Mouse (Mus musculus) layer of hippocampus, postnatal 25 days (tissue): ENCODE measurements around the gene Nrp2. TPM values are rescaled to one million over a fixed set of nuclear protein-coding genes. Genes with fewer than 3 reads are reported as not detected.

Source experiments
- DNase-seq, 2 experiments: peaks; one replicate each; pipeline ENCODE4 v3.0.0; 2022; ENCODE audit warnings: mixed read lengths in 2 of 2, low spot score in 1 of 2; ENCODE audit errors: extremely low spot score in 1 of 2
- total RNA-seq, 2 experiments: library from RNA; stranded (reverse); gene quantifications; 2 replicates each; pipeline ENCODE4 v1.2.3; 2021

Gene Nrp2
- total RNA-seq, 2 experiments from 2014 or later = 53.0 to 65.4 TPM

DNA sequence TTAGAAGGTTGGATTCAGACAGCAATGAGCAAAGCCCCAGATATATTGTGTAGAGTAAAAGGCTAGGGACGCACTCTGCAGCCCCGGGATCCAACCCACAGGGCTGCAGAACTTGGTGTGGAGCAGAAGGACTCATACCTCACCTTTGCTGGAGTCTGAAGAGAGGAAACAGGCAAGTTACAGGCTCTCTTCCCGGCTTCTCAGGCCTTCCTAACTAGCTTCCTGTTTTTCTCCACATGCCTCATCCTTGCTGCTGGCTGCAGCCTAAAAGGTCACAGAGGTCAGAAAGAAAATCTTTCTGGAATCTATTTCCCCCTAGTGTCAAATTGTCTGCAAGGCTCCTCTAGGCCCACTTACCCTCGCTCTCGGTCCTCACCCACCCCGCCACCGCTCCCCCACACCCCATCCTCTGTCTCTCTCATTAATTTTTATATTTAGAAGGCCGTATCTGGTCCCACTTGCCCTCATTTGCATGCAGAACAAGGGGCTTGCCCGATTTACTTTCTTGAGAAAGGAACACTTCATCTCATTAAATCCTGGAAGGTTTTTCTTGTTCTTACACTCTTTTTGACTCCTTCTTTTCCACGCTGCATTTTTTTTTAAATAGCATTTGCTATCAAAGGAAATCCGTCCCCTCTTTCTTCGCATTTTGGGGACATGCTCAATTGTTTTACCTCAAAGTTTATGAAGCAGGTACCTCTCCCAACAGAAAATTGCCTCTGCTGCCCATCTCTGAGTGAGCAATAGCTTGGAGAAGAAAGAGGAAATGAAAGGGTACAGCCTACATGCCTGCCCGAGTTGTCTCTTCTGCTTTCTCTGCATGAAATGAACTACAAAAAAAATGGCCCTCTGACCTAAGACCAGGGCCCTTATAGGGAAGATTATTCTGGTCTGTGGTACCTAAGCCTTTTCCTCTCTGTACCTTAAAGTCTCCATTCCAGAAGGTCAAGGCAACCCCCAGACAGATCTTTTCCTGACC, 17.9 kb downstream of the Nrp2 start:
- DNase-seq = no peak

DNA sequence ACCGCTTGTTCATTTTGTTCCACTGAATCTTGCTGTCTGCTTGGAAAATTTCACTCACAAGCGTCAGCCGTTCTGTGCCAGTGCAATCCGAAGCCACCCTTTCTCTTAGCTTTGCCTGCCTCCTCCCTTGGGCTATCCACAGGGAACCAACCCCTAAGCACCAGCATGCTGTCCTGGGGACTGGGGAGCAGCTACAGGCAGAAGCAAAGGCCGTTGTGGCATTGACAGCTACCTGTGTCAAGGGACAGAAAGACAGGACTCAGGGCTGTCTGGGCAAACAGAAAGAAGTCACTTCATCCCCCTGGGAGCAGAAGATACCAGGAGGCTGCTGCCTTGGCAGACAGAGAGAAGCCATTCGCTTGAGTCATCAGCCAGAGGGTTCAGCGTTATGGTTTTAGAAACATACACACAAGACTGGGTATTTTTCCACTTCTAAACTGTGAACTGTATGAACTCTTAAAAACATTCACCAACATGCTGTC, 18.7 kb downstream of the Nrp2 start:
- no peak for DNase-seq

DNA sequence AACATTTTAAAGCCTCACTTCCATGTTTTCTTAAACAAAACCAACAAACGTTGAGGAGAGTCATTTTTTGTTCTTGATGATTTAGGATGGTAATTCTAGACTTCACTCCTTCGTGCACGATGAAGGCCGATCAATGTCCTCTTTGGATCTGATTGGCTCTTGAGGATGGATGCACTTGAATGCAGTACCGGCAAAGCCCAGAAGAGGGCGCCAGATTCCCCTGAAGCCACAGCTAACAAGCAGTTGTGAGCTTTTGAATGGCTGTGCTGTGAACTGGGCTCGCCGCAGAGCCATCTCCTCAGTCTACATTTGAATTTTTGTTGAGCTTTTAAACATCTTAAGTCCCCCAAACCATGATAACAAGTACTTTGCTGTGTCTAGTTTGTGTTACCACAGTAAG, 19.4 kb downstream of the Nrp2 start:
- DNase-seq = no peak

DNA sequence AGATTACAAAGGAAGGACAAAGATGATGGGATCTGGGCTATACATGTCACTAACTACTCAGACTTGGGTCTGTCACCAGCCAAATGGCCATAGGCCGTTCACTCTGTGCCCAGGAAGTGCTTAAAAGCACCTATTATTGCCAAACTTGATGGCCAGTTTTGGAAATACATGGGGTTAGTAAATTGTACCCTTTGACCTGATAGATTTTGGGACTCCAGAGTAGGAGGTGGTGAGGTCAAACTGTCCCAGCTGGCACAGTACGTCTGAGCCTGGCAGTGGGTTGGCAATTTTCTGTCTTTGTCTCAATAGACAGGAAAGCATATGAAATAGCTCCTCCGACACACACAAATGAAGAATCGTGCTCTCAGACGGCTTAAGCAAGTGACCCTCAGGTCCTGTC, 20.8 kb downstream of the Nrp2 start:
- no peak for DNase-seq

DNA sequence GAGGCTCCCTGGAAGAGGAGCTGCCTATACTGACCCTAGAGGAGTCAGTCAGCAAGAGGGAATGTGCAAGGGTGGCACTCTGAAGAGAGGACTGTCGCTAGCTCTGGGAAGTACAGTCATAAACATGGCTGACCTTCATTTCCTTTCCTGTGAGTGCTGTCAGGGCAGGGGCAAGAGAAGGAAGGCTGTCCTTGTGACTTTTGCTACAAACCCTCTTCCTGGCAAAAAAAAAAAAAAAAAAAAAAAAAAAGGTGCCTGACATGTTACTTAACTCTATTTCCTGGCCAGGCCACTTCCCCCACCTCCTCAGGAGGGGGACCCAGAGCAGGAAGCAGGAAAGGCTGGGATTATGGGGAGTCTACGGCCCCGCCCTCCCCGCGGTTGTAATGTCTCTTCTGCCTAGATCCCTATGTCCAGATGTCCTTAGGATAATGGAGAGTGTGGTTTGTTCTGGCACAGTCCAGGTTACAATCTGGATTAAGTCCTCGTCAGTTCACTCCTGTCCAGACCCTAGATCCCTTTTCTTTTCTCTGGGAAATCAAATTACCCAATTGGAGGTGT, 21.5 kb downstream of the Nrp2 start:
- DNase-seq = no peak

DNA sequence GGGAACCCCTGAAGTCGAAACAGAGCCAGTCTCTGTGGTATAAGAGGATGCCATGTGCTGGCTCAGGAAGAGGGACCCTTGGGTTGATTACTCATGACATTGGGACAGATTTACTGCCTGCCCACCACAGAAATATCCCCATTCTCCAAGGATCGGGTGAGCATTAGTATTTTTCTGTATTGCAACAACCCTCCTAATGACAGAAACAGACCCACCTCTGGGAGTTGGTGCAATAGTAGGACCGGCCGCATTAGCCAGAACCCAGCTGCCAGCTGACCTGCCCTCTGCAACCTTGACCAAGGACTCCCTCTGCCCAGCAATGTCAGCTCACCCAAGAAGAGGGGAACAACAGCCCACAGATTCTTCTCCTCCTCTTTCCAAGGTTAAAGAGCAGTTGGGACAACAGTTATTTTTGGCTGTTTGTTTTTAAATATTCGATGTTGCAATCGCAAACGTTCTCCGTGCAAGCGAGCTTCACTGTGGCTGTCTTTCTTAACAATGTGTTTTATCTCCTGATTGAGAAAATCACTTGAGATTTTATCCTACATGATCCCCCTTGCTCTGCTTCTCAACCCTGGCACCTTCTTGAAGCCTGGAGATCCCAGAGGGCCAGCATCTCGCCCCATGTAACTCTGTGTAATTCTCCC, 22.1 kb downstream of the Nrp2 start:
- DNase-seq = no peak

DNA sequence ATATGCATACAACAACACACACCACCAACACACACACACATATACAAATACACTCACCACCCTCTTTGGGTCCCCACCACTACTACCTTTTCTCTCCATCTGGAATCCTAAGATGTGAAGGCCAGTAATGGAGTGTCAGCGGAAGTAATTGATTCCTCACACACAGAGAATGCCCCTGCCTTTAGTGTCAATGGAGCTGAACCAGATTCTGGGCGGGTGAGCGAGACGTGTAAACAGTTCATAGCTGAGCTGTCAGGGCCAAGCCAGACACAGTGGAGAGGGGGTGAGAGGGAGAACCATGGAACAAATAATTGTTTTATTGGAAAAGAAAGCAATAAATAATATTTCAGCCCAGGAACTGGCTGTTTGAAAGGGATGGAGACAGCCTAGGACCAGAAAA, 24.1 kb downstream of the Nrp2 start:
- no peak for DNase-seq

DNA sequence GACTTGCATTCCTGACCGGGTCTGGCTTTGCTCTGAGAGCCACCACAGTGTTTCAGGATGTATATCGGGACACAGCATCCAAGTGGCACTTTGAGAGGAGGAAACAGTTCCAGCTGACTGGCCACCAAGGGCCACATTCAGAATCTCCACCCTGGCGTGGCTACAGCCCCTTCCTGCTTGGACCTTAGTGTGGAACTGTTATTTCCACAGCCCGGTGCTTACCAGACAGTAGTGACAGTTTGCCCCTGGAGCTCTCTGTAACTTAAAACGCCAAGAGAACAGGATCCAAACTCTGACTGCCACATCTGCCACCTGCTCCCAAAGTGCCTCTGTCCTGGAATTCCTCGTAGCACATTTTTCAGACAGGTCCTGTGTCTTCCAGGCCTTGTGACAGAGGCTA, 25.3 kb downstream of the Nrp2 start:
- no peak for DNase-seq

DNA sequence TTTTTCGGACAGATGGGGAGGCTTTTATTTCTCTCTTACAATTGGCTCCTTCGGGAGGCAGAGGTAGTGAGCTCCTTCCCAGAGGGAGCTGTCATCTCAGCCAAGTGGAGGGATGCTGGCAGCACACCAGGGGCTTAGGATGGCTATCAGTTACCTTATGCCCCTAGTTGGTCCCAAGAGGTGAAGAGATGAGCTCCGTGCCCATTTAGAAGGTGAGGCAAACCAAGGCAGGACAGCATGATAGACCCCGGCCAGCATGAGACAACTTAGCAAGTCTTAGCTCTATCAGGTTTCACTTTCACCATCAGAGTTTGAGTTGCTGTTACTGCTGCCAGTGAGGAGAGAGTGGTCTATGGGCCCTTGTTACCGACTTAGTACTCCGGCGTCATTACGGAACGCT, 25.8 kb downstream of the Nrp2 start:
- DNase-seq = no peak

DNA sequence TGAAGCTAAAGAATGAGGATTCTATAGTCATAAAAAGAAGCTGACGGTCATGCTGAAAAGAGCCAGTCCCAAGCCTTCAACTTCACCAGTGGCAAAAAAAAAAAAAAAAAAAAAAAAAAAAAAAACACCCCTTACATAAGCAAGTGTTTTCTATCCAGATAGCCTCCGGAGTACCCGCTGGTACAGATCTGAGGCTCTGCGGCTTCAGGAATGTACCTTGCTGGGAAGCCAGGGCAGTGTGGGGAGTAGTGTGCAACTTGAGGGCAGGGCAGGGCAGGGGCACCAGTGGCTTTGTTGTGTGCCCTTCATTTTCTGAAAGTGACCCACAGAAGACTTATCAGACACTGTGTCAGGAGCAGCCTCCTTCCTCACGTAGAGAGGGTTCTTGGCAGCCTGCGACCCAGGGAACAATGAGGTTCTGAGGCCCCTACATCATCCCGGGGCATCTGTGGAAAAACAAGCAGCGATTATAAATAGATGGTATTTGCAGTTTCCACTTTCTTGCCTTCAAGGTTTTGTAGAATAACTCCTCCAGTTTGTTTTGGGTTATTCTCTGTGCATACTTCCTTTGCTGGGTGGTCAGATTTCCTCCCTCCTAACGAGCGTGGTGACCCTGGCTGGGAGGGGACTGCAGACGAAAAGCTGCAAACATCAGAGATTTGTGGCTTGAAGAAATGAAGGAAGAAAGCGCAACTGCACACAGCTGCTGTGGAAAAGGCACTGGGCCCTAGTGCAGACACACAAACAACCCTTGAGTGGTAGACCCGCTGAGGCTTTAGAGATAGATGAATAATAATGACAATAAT, 26.5 kb downstream of the Nrp2 start:
- no peak for DNase-seq

DNA sequence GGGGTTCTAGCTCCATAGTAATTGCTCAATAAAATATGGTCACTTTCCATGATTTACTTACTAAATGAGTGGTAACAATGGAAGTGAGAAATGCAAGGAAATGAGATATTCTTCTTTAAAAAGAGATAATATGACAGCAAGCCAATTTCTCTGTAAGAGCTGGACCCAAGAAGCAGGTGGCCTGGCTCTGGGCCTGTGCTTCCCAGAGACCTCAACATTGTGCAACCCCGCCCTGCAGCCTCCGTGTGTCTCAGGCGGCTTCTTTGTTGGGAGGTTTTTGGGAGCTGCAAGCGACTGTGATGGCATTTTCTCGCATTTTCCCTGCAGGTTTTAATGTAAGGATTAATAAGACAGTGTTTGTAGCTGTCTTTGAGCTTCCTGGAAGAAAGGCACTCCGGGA, 29.0 kb downstream of the Nrp2 start:
- DNase-seq = no peak

DNA sequence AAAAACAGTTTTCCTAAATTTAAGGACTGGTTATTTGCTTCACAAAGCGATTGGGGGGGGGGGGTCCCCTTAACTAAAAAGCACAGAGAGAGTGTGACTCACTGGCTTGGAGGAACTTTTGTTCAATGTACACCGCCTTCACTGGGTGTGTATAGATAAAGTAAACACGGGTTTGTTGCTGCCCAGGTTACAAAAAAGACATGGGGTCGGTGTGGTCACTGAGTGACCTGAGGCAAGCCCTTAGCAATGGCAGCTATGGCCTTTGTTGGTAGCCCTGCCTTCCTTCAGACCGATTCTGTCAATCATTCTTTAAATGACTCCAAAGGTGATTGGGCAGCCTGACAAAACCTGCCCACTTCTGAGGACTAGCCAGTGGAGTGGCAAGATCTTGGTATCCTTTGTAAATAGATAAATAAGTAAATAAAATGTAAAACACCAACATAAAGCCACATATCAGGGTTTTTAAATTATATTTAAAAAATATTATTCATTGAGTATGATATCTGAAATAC, 31.4 kb downstream of the Nrp2 start:
- DNase-seq = no peak

DNA sequence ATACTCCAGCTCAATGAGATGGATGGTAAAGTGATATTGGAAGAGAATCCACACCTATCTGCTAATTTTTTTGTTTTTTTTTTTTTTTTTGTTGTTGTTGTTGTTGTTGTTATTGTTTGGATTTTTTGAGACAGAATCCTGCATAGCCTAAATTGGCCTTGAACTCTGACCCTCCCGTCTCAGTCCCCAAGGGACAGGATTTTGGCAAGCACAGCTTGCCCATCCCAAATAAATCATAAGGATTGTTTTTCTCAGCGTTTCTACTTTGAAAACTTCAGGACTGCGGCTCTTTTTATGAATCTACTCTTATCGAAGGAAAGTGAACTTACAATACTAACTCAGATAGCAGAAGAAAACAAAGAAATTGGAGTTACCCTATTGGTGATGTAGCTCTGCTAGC, 31.9 kb downstream of the Nrp2 start:
- no peak for DNase-seq

DNA sequence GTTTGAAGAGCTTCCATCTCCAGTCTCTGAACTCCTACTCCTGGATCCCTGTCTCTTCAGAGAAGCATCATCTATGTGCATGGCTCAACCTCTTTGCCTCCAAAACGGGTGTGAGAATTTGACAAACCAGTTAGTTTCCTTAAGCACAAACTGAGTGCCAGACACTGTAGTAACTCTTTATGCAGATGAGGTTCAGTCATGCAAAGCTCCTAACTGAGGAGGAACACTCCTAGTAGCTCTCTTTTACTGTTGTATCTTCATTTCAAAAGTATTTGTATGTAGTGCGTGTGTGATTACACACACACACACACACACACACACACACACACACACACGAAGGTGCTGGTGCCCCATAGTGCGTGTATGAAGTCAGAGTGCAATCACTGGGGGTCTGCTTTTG, 32.8 kb downstream of the Nrp2 start:
- no peak for DNase-seq

DNA sequence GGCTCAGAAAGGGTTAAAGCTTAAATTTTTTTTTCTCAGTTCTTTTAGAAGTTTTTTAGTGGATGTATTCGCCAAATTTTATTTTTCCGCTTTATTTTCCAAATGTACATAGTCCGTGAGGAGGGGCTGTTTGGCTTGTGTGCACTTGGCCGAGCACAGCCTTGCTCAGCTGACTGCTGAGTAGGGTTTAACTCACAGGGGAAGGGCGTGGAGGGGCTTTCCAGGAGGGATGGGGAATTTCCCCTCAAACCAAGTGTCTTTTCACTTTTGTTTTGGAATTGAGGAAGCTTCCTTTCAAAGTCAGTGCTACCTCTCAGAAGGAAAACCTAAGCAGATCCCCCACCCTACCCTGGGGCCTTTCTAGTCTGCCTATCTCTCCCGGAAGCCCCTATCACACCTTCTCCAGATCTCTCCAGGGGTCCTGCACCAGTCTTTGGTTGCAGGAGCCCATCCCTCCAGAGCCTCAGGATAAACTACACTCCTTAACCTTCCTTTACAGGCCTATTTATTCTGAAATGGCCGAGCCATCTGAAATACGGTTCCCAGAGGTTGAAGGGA, 33.4 kb downstream of the Nrp2 start:
- no peak for DNase-seq

DNA sequence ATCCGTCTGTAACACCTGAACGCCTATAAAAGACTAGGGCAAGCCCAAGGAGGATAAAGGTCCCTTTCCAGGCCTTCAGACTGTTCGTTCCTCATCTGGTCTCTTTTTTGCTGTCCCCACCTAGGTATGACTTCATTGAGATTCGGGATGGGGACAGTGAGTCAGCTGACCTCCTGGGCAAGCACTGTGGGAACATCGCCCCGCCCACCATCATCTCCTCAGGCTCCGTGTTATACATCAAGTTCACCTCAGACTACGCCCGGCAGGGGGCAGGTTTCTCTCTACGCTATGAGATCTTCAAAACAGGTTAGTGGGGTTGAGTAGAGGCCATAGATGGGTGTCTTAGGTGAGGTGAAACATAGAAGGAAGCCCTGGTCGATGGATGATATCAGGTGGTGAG, 35.1 kb downstream of the Nrp2 start:
- no peak for DNase-seq

DNA sequence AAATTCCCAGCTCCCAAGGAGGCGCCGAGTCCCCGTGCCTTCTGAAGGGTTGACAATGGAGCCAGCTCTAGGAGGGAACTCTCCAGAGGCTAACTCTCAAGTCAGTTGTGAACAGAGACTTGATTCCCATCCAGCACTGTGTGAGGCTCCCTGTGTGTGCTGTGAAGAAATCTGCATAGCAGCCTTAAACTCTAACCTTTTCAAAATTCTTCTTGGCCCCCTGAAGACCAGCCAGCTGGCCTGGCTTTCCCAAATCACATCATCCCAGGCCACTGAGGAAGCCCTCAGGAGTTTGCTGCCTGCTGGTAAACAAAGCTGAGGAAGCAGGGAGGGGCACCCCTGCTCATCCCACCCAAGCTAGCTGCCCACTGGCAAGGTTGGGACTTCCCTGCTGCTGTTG, 39.0 kb downstream of the Nrp2 start:
- DNase-seq = no peak

DNA sequence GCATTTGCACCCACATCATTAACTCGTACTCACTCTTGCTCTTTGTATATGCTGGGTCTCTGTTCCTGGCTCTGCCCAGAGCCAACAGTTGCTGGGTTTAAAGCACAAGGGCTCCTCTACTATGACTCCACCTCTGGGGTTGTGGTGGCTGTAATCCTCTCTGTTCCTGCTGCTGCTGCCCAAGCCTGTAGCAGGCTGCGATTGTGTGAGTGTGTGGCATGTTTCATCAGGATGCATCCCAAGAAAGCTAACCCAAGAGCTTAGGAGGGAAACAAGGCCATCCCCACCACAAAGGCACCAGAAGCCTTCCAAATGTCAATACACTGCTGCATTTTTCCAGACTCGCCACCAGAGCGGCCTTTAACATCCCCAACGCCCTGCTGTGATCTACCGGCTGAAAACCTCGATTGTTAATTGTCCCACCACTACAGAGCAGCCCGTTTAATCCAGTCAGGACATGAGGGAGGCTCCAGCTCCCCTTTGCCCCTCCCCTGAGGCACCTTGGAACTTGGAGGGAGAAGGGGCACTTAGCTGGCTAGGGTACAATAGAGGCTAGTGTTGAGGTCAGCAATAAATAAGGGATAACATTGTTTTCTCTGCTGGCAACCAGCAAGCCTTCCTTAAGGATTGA, 40.1 kb downstream of the Nrp2 start:
- no peak for DNase-seq

DNA sequence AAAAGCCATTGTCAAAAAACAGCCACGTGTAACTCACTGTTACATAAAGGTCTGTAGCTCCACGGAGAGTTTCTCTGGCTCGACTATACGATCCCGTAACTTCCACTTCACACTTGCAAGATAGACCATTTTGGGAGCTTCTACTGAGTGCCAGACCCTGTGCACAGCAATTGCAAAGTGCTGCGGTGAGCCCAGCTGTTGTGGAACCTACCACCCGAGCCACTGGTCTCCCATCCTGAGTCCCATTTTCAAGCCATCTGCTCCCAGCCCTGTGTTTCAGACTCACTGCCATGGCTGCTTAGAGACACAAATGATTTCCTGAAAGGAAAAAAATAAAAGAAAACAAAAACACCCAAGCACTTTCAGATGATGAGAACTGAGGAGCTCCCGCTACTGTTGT, 42.8 kb downstream of the Nrp2 start:
- no peak for DNase-seq
